Mouse (Mus musculus): Measurements from ENCODE around the gene Slc27a1. TPM values are rescaled to one million over a fixed set of nuclear protein-coding genes. Genes with fewer than 3 reads are reported as not detected.

The Slc27a1 gene
- polyA plus RNA-seq, 1 experiment = 13.7 TPM

GRCm38 (mm10) chr8:71534263-71534810, 34.3 kb upstream of the Slc27a1 start:
- Histone ChIP-seq H3K4me1 (ENCODE audit: control insufficient read depth, insufficient read depth, low read length) (peaks cover 8% of the 10 kb centered on the region), H3K4me3 (ENCODE audit: insufficient read depth, low read length) (no peak overlapping the region), H3K27ac (ENCODE audit: insufficient read depth, low read length) (no peak overlapping the region)
- TF ChIP-seq POLR2A (IDR thresholded peaks at IDR 0.05; ENCODE audit: low read depth, low read length) (no peak), CTCF (IDR thresholded peaks at IDR 0.05; ENCODE audit: borderline replicate concordance, insufficient read depth, low read length) (no peak)

GRCm38 (mm10) chr8:71535663-71536062, 33.0 kb upstream of the Slc27a1 start:
- Histone ChIP-seq H3K4me3 (ENCODE audit: insufficient read depth, low read length) (peak overlapping the region; percentile 59; the same call in 1 of the 2 replicates), H3K27ac (ENCODE audit: insufficient read depth, low read length) (no peak overlapping the region), H3K4me1 (ENCODE audit: control insufficient read depth, insufficient read depth, low read length) (peaks cover 8% of the 10 kb centered on the region)
- TF ChIP-seq POLR2A (IDR thresholded peaks at IDR 0.05; ENCODE audit: low read depth, low read length) (no peak), CTCF (IDR thresholded peaks at IDR 0.05; ENCODE audit: borderline replicate concordance, insufficient read depth, low read length) (no peak)

DNA sequence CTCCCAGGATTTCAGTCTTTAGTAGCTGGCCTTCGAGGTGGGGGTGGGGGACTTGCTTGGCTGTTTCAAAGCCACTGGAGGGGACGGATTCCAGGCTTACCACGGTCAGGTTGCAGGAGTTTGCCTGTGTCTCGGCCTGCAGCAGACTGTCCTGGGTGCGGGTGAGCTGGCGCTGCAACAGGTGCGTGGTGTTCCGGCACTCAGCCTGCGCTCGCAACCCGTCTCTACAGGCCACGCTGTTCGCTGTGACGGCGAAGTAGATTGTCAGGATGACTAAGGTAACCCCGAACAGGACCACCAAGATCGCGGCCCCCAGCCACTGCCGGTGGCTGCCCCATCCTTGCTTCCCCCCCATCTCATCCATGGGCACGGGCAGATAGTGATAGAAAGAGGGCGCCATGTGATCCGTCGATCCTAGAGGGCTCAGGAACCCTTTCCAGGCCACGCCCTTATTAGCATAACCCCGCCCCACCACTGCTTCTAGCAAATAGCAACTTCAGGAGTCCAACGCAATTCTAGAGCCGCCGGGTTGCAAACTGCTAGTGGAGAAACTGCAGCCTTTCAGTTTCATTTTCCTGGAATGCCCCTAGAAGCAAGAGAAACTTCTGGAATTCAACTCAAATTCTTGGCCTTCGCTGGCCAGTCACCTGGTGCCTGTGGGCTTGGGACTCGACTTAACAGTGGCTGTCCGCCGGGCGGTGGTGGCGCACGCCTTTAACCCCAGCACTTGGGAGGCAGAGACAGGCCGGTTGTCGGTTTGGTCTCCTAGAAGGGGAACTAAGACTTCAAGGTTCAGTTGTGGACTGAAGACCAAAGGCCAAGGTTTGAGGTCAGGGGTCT, 31.4 kb upstream of the Slc27a1 start, which contains the start of gene Bst2:
TSS of gene Bst2 (minus strand) at position 429 of the 840 bp plus-strand sequence.
- TF ChIP-seq POLR2A (IDR thresholded peaks at IDR 0.05; ENCODE audit: low read depth, low read length) (peak; percentile 67), CTCF (IDR thresholded peaks at IDR 0.05; ENCODE audit: borderline replicate concordance, insufficient read depth, low read length) (no peak)
- Histone ChIP-seq H3K4me1 (ENCODE audit: control insufficient read depth, insufficient read depth, low read length) (peaks cover 8% of the 10 kb centered on the region), H3K27ac (ENCODE audit: insufficient read depth, low read length) (peak within 1 kb of the TSS; percentile 69), H3K4me3 (ENCODE audit: insufficient read depth, low read length) (peak within 1 kb of the TSS; percentile 59)

GRCm38 (mm10) chr8:71542632-71543343, 25.9 kb upstream of the Slc27a1 start, which contains the start of gene Mvb12a:
Gene Mvb12a (plus strand): TSS chr8:71542922.
- TF ChIP-seq POLR2A (IDR thresholded peaks at IDR 0.05; ENCODE audit: low read depth, low read length) = peak; percentile 47
- no peak for TF ChIP-seq CTCF (IDR thresholded peaks at IDR 0.05; ENCODE audit: borderline replicate concordance, insufficient read depth, low read length)
- Histone ChIP-seq H3K27ac (ENCODE audit: insufficient read depth, low read length) (no peak within 1 kb of the TSS), H3K4me1 (ENCODE audit: control insufficient read depth, insufficient read depth, low read length) (peaks cover 10% of the 10 kb centered on the region), H3K4me3 (ENCODE audit: insufficient read depth, low read length) (peak within 1 kb of the TSS; percentile 74)

- Histone ChIP-seq H3K27ac (ENCODE audit: insufficient read depth, low read length) (no peak overlapping the region), H3K4me1 (ENCODE audit: control insufficient read depth, insufficient read depth, low read length) (peaks cover 7% of the 10 kb centered on the region; the same call in 1 of the 2 replicates), H3K4me3 (ENCODE audit: insufficient read depth, low read length) (peak overlapping the region; percentile 74)
- TF ChIP-seq POLR2A (IDR thresholded peaks at IDR 0.05; ENCODE audit: low read depth, low read length) (no peak), CTCF (IDR thresholded peaks at IDR 0.05; ENCODE audit: borderline replicate concordance, insufficient read depth, low read length) (no peak)
These were observed 24.9 kb upstream of the Slc27a1 start for GRCm38 (mm10) chr8:71543755-71544154.

DNA sequence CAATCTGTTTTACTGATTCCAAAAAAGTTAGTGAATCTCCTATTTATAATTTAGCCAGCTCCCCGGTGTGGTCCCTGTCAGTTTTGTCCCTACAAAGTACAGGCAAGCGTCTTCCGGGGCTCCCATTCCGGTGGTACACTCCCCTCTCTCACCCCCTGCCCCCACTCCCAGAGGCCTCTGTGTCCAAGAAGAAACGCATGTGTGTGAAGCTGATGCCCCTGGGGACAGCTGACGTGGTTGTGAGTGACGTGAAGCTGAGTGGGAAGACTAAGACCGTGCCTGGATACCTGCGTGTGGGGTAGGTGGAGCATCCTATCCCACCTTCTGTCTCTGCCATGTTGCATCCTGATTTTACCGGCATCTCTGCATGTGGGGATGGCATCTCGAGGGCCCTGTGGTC, 23.6 kb upstream of the Slc27a1 start:
- no peak for TF ChIP-seq CTCF (IDR thresholded peaks at IDR 0.05; ENCODE audit: borderline replicate concordance, insufficient read depth, low read length)
- H3K4me3 ChIP-seq (ENCODE audit: insufficient read depth, low read length) = no peak overlapping the region
- H3K4me1 ChIP-seq (ENCODE audit: control insufficient read depth, insufficient read depth, low read length) = peaks cover 7% of the 10 kb centered on the region; the same call in 1 of the 2 replicates
- no peak overlapping the region for H3K27ac ChIP-seq (ENCODE audit: insufficient read depth, low read length)

- Histone ChIP-seq H3K4me1 (ENCODE audit: control insufficient read depth, insufficient read depth, low read length) (peaks cover 7% of the 10 kb centered on the region; the same call in 1 of the 2 replicates), H3K27ac (ENCODE audit: insufficient read depth, low read length) (no peak overlapping the region), H3K4me3 (ENCODE audit: insufficient read depth, low read length) (no peak overlapping the region)
- TF ChIP-seq CTCF (IDR thresholded peaks at IDR 0.05; ENCODE audit: borderline replicate concordance, insufficient read depth, low read length) = no peak
- TF ChIP-seq POLR2A (IDR thresholded peaks at IDR 0.05; ENCODE audit: low read depth, low read length) = no peak
These were observed 21.1 kb upstream of the Slc27a1 start for GRCm38 (mm10) chr8:71547590-71547989.

DNA sequence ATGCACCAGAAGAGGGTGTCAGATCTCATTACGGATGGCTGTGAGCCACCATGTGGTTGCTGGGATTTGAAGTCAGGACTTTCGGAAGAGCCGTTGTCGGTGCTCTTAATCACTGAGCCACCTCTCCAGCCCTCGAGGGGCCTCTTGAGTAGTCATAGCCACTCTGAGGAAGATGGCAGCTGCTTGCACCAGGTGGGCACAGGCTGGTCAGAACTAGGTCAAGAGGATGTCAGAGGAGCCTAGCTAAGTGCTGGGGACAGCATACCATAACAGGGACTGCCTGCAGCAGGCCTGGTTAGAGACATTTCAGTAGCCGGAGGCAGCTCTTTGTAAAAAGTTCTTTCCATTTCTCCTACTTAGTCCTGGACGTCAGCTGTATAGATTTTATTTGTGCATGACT, 17.9 kb upstream of the Slc27a1 start:
- no peak overlapping the region for H3K4me3 ChIP-seq (ENCODE audit: insufficient read depth, low read length)
- H3K4me1 ChIP-seq (ENCODE audit: control insufficient read depth, insufficient read depth, low read length) = no peaks in the 10 kb centered on the region
- H3K27ac ChIP-seq (ENCODE audit: insufficient read depth, low read length) = no peak overlapping the region
- TF ChIP-seq CTCF (IDR thresholded peaks at IDR 0.05; ENCODE audit: borderline replicate concordance, insufficient read depth, low read length) (no peak), POLR2A (IDR thresholded peaks at IDR 0.05; ENCODE audit: low read depth, low read length) (no peak)

DNA sequence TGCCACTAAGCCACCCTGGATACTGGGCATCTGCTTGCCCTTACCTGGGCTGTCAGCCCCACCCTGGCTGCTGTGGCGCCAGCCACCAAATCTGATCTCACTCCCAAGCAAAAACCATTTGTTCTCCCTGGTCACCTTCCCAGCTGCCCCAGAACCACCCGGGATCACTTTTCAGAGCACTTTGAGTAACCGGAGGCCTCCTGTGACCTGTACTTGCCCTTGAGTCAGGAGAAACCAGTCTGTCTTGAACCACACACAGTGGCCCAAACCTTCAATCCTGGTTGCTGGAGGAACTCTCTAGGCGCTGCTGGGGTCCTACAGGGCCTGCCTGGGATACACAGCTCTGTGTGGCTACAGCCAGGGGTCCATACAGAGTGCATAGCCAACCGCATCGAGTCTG, 15.9 kb upstream of the Slc27a1 start:
- no peak for TF ChIP-seq POLR2A (IDR thresholded peaks at IDR 0.05; ENCODE audit: low read depth, low read length)
- TF ChIP-seq CTCF (IDR thresholded peaks at IDR 0.05; ENCODE audit: borderline replicate concordance, insufficient read depth, low read length) = no peak
- no peak overlapping the region for H3K4me3 ChIP-seq (ENCODE audit: insufficient read depth, low read length)
- no peaks in the 10 kb centered on the region for H3K4me1 ChIP-seq (ENCODE audit: control insufficient read depth, insufficient read depth, low read length)
- H3K27ac ChIP-seq (ENCODE audit: insufficient read depth, low read length) = no peak overlapping the region
